In genomic region chr8:84552457-84552856, GRCm38 (mm10) we compare ENCODE assay signal across 16 mouse cellular contexts.
"Had no signal": no experiment of that assay in that cellular context is flagged by ENCODE, and none has a peak within 500 bp of the region (broad histone marks: within the 10 kb centered on the region; RNA-seq: fewer than 3 reads in every experiment).

No protein-coding gene starts in this region.

- DNase-seq: gastrocnemius, postnatal 14 days; gastrocnemius, postnatal 36 days; heart, adult 11 months; heart, adult 2 months; heart, postnatal 14 days; heart, postnatal 36 days; kidney, adult 11 months; kidney, adult 2 months; kidney, adult 9 months; kidney, postnatal 14 days; kidney, postnatal 36 days; layer of hippocampus, postnatal 36 days; lung, adult 18-20 months had no signal

- ATAC-seq: hindbrain, postnatal 0 days; intestine, embryonic 16.5 days; liver, embryonic 12.5 days had no signal
